Mouse (Mus musculus) common myeloid progenitor, adult 5-6 weeks (primary cell): ENCODE results near the gene Etl4. TPM values are rescaled to one million over a fixed set of nuclear protein-coding genes. Genes with fewer than 3 reads are reported as not detected.

Source experiments
- ATAC-seq: replicated peaks from 2 replicates; pipeline ENCODE4 v1.8.0; 2016; ENCODE audit warnings: low read depth, mild to moderate bottlenecking, moderate TSS enrichment, inconsistent platforms; ENCODE audit not compliant: poor library complexity, severe bottlenecking
- total RNA-seq: library from RNA; stranded (forward); fragments of 200-1000, 187-1606 nt; gene quantifications from 2 replicates; pipeline ENCODE4 v1.2.3, GENCODE M21; 2017

The Etl4 gene
- total RNA-seq, 1 experiment from 2014 or later = 1.1 TPM

DNA sequence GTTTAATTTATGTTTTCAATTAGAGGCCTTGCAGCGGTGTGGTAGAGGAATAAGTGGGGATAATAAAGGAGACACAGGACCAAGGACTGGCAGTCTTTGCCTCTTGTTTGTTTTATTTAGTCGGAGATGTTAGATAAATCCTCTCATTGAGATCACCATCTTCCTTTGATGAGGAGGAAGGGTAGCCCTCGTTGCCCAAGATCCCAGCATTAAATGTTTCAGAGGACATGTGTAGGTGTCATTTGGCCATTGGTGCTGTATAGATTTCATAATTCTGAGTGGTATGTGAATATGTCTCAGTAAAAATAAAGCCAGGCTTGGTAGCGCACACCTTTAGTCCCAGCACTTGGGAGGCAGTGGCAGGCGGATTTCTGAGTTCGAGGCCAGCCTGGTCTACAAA lies 508.4 kb downstream of the Etl4 start:
- no peak for ATAC-seq

DNA sequence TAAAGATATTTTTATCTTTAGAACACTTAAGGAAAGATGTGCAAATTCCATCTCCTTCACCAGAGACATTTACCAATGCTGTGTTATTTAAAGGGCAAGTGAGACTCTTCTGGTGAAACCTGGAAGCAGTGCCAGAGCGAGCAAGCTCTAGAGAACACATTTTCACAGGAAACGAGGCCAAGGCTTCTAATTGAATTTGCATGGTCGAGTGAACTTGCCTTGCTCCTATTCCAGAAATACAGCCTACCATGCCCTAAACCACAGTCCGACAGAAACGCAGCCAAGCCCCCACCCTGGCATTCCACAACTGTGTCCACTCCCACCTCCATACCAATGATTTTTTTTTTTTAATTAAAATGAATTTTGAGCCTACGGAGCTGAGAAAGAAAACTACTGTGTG lies 510.4 kb downstream of the Etl4 start:
- ATAC-seq = no peak

DNA sequence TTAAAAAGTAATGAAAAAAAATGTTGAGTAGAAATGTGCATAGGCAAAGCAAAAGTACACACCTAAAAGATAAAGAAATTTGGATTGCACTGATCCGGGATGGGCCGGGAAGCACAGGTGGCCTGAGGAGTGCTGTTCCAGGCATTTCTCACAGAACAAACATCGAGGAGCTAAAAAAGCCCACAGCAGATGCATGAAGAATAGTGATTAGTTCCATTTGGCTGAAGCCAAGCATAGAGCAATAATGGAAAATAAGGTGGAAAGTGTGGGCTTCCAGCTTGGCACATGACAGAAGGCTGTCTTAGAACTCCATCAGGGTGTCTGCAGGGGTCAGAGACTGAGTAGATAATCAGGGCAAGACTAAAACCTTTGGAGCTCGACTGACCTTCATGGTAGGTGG lies 512.7 kb downstream of the Etl4 start:
- no peak for ATAC-seq

DNA sequence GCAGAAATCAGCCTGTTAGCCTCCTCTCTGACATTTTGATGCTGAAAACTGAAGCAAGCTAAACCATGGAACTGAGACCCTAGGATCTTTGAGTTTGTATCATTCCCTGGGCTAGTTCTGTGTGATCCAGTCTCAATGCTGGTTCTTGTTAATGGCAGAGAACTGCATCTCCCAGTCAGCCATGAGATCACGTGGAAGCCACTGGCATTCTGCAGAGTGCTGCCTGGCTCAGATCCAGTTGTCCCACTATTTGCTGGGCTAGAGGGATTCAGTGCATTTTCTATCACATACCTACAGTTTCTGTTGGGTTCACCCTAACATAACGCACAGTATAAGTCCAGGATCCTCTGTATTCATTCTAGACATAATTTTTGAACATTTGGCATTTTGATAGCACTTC lies 524.1 kb downstream of the Etl4 start:
- ATAC-seq = no peak

DNA sequence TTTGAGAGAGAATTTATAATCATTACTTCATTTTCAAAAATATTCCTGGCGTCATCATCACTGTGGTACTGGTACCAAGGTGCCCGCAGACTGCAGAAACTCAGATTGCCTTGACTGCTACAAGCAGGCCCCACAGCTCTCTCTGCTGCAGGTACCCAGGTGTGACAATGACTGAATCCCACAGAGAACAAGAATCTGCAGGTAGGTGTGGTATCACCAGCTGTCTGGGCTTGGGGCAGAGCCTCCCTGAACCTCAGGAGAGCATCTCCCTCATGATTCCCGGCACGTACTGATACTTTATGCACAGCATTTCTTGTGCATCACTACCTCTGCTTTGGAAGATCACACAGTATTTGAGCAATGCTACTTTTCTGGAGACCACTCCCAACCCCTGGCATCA lies 526.0 kb downstream of the Etl4 start:
- ATAC-seq = no peak

DNA sequence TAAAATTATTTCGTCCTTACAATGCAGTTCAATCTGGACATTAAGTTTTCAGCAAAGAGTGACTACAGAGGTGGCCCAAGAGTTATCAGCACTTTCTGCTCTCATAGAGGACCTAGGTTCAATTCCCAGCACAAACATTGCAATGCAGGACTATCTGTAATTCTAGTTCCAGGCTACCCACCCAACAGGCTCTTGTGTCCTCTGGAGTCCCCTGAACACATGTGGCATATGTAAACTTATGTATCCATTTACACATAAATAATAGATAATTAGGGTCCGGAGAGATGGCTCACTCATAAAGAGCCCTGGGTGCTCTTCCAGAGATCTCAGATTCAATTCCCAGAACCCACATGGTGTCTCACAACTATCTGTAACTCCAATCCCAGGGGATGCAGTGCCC lies 533.2 kb downstream of the Etl4 start:
- ATAC-seq = no peak

DNA sequence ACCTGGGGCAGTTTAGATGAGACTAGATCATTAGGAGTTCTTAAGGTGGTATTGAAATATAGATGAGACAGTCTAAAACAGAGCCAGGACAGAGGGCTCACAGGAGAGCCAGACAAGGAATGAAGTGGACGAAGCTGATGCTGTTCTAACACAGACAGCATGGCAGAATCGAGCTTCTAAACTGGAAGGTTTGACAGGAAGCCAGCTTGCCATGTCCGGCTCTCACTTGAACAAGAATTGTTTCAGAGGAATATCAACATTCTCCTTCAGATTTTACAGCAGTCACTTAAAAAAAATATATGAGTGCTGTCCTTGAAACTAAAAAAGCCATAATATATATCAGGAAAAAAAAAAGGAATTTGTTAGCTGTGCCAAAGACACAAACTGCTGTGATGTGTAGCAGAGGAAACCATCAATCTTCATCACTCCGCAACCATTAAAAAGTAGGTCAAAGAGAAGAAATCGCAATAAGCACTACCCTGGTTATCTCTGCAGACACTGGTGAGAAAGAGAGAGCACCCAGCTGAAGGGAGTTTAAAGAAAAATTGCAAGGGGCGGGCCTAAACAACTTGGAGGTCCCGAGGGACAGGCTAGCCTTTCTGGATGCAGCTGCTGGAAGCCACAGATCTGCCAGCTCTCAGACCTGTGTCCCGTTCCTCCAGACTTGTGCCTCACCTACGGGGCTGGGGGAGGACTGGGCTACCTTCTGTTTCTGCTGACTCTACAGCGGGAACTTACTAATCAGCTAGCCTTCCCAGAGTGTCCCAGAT lies 534.3 kb downstream of the Etl4 start:
- no peak for ATAC-seq

DNA sequence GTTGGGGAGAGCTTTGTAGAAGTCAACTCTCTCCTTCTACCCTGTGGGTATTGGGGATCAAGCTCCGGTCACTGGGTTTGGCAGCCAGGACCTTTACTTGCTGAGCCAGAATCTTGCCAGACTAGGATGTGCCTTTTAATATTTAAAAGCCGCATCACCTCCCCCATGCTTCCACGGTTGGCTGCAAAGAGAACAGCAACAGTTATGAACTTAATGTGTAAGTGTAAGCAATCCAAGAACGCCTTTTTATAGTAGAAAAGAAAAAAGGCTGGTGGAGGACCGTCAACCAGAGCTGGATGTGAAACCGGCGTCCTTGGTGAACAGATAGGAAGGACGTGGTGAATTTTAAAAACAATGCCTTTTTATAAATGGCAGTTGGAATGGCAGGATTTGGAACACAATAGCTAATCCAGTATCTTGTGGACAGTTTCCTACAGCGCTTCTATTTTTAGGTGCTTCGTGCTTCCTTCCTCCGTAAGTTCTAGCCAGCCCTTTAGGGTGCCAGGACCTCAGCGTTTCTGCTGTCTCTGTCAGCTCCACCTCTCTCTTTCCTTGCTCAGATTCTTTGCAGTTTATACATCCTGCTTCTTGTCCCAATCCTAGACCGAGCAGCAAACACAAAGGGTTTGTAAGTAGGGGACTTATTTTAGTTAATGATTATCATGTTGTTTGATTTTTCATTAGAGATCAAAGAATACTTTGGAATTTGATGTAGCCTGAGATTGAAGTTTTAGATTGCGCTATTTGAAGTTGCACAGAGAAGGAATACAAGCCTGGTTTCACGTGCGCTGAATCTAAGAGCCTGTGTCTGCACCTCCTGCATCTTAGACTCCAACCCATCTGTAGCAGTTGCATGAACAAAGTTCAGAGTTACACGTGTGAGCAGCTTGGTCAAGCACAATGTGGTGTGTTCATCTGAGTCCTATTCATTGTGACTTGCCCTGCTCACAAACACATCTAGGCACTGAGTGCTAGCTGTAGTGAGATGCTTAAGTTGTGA lies 535.9 kb downstream of the Etl4 start:
- ATAC-seq = no peak

DNA sequence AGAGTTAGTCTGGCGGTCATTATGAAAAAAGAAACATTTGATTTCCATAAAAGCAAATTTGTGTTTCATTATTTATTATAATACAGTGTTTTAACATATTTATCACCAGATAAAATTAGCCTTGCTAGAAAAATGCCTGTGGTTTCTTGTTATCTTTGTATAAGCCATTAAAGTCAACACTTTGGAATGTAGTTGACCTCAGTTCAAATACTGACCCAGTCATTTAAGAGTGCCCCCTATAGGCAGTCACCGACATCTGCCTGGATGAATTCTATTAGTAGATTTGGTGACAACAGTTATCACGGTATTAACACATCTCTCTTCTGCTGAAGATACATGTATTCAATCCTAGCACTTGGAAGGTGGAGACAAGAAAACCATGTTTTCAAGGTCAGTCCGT lies 536.6 kb downstream of the Etl4 start:
- ATAC-seq = no peak

DNA sequence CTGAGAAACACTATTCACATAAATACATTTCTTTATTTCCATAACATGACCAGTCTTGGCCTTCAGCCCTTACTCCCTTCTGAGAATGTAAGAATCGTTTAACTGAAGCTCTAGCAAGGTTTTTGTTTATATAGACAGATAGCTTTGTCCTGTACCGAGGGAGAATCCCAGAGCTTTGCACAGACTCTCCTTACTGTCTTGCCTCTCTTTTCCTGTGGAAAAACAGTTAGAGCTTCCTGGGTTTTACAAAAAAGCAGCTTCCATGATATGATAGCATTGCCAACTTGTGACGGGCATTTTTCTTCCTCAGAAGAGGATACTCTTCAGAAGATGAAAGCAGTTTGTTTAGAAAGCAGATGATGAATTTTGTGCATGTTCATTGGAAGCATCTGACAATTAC lies 541.4 kb downstream of the Etl4 start:
- no peak for ATAC-seq

DNA sequence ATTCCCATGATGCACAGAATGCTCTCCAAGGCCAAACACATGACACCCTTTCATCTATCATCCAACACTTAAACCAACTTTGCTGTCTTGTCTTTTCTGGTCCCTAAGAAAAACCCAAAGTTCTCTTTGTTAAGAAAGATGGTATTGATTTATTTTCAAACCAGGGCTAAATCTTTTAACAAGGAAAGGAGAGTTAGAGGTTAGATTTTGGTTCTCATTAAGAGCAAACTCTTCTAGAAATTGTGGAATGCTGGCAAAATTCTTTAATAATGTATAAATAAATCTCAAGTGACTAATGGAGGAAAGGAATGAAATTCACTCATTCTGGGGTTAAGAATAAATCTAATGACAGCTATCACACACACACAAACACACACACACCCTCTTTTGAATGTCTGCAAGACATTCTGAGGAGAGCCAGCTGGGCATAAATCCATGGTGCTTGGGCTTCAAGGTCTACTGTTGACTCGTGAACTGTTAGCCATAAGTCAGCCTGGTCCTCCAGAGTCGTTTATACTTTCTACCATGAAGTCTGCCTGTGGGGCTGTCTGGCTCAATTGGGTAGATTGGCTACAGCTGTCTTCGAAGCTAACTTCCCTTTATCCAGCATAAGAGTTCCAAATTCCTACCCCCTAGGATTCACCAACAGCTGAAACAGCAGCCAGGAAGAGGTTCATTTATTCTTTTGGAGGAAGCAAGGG lies 544.1 kb downstream of the Etl4 start:
- ATAC-seq = no peak

DNA sequence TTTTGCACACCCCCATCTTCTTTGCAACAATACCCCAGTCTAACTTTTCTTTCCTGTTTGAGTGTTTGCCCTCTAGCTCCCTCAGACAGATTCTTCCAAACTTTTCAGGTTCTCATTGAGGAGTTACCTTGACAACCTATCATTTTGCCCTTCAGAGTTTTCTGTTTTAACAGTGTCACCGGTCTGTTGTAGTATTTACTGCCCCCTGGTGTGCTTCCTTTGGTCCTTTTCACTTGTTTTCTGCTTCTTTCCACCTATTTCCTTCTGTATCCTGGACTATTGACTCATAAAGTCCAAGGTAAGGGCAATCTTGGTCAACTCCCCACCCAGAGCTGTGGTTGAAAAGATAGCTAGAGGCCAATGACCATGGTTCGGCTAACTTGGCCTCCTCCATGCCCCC lies 569.6 kb downstream of the Etl4 start:
- no peak for ATAC-seq

DNA sequence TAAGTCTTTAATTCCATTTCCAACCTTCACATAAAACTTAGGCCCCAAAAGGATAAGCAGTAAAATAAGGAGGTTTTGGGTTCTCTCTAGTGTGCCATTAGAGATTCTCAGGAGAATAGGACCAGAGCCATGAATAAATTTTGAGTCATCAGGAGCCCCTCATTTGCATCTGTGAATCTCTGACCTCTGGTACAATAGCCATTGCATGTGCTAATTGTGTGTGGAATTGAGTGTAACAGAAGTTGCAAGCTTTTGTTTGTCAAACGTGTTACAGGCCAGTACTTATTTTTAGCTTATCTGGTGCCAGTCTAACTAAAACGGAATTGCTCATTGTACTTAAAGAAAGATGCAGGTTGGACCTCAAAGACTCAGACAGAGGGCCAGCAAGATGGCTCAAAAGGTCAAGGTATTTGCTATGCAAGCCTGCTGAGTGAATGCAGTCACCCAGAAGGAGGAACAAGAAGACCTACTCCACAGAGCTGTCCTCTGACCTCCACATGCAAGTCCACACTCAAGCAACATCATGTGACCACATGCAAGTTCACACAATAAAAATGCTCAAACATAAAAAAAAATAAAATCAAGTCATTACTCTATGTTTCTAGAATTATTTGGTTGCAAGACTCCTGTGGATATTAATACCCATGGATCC lies 576.7 kb downstream of the Etl4 start:
- no peak for ATAC-seq

DNA sequence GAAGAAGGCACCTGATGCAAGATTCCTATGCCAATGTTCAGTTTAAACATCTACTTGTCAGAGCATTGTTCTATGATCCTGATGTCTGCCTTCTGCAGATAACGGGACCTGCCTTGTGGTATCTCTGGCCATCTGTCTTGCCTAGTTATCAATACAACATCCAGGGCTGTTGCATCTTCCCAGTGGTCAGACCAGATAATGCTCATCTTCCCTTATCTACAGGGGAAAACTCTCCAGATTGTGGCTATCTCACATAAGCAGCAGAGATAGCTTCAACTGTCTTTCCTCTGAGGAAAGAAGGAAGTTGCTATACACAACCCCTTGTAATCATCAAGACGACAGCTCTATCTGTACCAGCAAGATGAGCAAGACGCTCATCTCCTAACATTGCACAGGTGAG lies 579.5 kb downstream of the Etl4 start:
- ATAC-seq = 0 out of 2 replicates have a peak, but pooled peaks have one; percentile 18

DNA sequence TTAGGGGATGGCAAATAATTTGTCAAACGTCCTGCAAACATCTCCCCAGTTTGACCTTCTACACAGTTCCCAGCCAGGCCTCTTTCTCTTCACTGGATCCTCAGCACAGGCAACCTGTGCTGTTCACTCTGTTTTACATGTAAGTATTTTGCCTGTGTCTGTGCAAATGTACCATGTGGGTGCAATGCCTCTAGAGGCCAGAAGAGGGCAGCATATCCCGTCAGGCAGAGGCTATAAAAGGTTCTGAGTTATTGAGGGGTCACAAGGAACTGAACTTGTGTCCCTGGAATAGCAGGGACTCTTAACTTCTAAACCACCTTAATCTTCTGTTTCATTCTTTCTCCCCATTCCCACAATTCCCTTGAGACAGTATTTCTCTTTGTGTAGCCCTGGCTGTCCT lies 582.5 kb downstream of the Etl4 start:
- ATAC-seq = no peak

DNA sequence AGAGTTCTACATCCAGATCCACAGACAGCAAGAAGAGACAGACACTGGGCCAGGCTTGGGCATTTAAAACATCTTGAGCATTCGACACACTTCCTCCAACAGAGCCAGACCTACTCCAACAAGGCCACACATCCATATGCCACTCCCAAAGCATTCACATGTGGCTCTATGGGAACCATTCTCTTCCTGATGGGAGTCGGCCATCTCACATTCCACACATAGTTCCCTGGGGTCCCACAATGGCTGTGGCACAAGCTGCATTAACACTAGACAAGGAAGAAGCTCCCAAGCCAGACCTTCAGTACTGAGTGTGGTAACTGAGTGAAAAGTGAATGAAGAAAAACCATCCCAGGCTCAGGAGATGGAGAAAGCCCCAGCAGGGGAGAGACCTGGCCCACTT lies 584.2 kb downstream of the Etl4 start:
- no peak for ATAC-seq

DNA sequence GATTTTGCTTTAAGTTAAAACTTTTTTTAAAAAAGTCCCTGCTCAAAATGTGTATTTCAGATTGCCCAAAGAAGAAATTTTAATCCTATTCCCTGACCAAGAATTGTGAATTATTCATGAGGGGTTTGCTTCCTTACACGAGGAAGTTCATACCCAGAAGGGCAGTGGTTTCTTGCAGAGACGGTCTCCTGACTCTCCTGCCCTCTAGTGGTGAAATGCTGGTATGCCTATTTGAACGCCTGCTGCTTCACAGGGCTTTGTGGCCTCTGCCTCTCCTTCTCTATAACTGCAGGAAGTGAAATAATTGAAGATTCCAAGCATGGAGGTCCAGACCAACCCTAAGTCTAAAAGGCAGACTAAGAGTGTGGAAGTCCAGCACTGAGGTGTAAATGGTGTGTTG lies 585.1 kb downstream of the Etl4 start:
- peak; percentile 86 for ATAC-seq

DNA sequence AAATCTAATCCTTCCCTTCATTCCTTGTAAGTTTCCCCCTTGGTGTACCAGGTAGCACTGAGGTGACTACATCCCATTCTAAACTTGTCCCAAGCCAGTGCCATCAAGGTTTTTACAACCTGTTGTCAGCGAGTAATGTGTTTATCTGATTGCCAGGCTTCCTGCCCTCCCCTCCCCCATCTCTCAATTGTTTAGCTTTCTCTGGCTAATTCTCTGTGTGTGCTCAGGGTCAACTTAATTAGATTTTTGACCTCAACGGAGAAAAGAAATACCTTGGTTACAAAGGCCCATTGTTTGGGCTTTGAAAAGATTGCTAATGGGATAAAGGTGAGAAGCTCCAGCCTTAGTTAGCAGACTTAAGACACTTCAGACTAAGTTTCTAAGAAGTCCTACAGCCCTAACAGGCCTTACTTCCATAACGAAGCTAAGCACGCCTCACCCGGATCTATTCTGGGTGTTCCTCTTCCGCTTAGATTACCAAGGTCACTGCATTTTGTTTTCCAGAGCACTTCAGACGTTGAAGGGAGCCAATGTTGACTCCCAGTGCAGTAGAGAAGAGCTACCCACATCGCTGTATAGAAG lies 586.7 kb downstream of the Etl4 start:
- no peak for ATAC-seq

DNA sequence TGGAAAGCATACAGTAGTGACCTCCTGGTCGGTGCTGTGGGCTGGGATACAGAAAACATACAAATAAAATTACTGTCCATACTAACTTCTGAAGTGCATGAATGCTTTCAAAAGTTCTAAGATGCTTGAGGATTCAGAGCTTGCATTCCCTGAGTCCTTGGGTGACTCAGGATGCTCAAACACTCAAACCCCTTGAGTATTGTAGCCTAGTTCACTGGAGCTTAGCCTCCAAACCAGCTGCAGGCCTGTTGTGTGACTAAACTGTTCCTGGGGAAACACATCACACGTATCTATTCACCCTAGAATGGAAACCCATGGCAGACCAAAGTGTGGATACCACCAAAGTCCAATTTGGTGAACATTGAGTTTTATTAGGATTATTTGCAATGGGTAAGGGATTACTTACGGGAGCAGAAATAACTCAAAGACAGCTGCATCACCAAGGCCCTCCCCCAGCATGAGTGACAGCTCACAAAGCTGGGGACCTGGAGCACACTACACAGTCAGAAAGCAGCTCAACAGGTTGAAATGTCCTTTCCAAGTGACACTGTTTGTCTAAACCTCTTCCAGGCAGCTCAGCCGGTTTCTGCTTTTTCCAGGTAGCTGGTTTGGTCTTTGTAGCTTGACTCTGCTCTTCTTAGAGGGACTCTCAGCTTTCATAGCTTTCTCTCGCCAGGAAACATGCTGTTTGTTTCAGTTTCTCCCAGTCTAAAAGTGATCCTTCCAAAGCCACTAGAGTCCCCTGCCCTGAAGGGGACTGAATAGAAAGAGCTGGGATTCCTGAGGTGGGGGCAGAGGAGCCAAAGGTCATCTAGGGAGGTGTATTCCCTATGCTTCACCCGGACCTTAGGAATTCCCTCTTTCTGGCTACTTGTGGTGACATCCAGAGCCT lies 598.5 kb downstream of the Etl4 start:
- ATAC-seq = no peak
